Mouse (Mus musculus) liver, adult 2 months (tissue): ENCODE measurements around the gene Wdr54.

ENCODE experiments used
- CTCF ChIP-seq: fragments of 200-500 bp; IDR thresholded peaks from 2 replicates; pipeline ENCODE4 v1.5.1; 2011; ENCODE audit warnings: low read depth, low read length, control low read depth
- POLR2A ChIP-seq: fragments of 200-500 bp; IDR thresholded peaks from 2 replicates; pipeline ENCODE4 v1.6.1; 2011; ENCODE audit warnings: low read length, control low read depth; ENCODE audit not compliant: insufficient read depth; ENCODE audit errors: extremely low read depth

- TF ChIP-seq CTCF (no peak), POLR2A (no peak)
Observed at GRCm38 (mm10) chr6:83171063-83171462, 14.9 kb upstream of the Wdr54 start.
